8 mouse cellular contexts compared by ENCODE assay signal in the genomic region with DNA sequence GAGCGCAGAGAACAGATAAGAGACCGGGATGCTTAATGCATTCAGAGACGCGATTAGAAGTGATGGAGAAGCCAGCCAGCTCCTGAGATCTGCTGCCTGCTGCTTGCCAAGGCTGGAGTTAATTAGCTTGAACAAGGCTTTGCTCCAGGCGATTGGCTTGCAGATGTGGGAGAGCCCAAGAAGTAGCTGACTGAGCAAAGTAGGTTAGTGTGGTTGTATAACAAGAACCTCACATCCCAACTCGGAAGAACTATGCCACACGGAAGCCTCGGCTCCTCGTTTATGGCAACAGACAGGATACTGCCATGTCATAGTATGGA.
A peak's percentile ranks its signal among the peaks of the same experiment; 100 is the strongest.
DNase-seq lines count a peak whose midpoint lies in the region; ATAC-seq and TF ChIP-seq lines count a peak whose summit lies in the region.

No protein-coding gene starts in this region.

- no peak overlapping the region for H3K27ac ChIP-seq in layer of hippocampus, adult 2 months

- ATAC-seq in inflammation-experienced regulatory T-cells, adult 6 months: no peak

- DNase-seq in heart, adult 11 months: peak; percentile 89
- no peak for DNase-seq in heart, adult 8-10 months (ENCODE audit: low spot score)
- peak; percentile 6 for DNase-seq in embryo, embryonic 10.5 days (ENCODE audit: low spot score)
- DNase-seq in layer of hippocampus, adult 2 months (ENCODE audit: low spot score in 2 of 2): peak; percentile 34 to 41
- DNase-seq in ovary, postnatal 36 days (ENCODE audit: low spot score): peak; percentile 4
- no peak for DNase-seq in adrenal gland, postnatal 14 days
- DNase-seq in spleen, postnatal 10 days (ENCODE audit: low spot score in 2 of 2): no peak

- no peak for TF ChIP-seq CTCF in layer of hippocampus, adult 2 months (conservative IDR thresholded peaks at IDR 0.05)

- no peak overlapping the region for H3K4me3 ChIP-seq in layer of hippocampus, adult 2 months

Comparison
In these comparisons a context has a peak if more than half of its experiments do, and no peak if none do; other contexts are left out.
1. DNase-seq: peak in heart, adult 11 months (single experiment), embryo, embryonic 10.5 days (single experiment), layer of hippocampus, adult 2 months (2 of 2) and ovary, postnatal 36 days (single experiment); none in heart, adult 8-10 months (single experiment), adrenal gland, postnatal 14 days (single experiment) and spleen, postnatal 10 days (0 of 2).